Mouse (Mus musculus): ENCODE measurements around the gene Atp9a.
A peak's percentile ranks its signal among the peaks of the same experiment; 100 is the strongest.

The Atp9a gene

GRCm38 (mm10) chr2:168634881-168635280 lies 107.3 kb downstream of the Atp9a start:
- DNase-seq = no peak

DNA sequence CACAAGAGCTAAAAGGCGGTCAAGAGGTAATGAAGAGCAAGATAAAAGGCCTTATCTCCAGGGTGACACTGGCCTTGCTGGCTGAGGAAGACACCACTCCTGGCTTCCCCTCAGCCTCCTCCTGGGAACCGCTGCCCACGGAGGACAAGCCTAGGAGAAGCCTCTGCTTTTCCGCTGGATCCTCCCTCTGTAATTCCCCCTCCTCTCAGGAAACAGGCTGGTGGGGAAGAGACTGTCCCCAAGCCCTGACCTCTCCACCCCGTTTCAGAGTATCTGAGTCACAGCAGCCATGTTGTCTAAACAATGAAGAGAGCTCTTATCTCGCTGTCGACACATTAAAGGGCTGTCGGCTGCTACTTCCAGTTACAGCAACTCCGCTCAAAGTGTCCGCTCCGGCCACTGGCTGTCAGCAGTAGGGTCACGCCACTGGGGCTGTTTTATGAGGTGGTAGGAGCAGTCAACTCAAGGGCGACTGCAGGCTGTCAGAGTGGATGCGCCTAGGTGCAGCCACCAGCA lies 108.8 kb downstream of the Atp9a start:
- DNase-seq = no peak

- DNase-seq = no peak
These were observed 109.7 kb downstream of the Atp9a start for GRCm38 (mm10) chr2:168632543-168632942.

GRCm38 (mm10) chr2:168628787-168629186 lies 113.4 kb downstream of the Atp9a start:
- DNase-seq = peak; percentile 55 to 75

DNA sequence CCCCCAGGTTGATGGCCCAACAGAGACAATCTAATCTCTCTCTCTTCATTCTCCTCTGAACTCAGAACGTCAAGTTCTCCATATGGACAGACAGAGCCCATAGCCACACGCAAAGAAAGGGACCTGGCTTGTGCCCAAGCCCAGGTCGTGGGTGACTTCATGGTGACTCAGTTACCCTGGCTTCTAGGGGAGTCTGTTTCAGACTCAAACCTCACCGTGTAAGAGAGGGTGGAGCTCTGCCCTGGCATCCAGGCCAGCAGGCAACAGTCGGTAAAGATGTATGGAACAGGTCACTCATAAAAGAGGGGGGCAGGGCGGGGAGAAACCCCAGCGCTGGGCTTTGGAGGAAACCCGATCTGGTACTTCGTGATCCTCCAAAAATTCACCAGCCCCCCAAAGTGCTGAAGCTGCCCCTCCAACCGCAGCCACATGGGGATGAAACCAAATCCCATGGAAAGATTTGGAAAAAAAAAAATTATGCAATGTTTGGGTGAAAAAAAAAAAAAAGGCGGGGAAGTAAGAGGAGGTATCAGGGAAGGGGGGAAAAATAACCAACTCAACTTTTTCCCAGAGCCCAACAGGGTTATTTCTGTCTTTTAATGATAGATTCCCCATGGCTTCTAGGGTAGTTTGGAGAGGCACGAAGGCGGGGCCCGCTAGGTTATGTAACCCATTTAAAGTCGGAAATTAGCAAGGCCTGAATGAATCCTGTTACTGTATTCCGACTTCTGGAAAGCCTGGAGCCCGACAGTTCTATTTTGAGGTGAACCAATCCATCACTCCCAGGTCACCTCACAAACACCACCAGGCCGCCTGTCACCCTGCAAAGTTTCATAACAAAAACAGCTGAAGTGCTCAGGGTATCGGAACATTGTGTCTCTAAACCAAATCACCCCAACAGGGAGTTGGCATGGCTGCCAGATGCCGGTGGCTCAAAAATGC lies 114.1 kb downstream of the Atp9a start:
- peak in 1 of 2 experiments; percentile 14 for DNase-seq

DNA sequence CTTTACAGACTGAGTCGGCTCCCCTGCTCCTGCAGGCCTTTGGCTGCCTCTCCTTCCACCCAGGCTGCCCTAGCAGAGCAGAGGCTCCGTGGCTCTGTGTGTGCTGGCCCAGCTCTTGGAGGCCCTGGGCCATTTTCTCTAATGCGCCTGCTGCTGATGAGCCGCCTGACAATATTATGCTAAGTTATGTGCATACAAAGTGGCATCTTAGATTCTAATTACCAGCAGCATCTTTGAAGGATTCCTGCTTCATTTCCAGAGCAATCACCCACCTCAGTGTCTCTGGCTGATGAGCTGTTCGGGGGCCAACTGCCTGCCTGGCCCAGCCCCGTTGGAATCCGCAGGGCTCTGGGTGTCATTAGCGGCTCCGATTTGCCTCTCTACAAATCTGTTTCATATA lies 115.8 kb downstream of the Atp9a start:
- no peak for DNase-seq

DNA sequence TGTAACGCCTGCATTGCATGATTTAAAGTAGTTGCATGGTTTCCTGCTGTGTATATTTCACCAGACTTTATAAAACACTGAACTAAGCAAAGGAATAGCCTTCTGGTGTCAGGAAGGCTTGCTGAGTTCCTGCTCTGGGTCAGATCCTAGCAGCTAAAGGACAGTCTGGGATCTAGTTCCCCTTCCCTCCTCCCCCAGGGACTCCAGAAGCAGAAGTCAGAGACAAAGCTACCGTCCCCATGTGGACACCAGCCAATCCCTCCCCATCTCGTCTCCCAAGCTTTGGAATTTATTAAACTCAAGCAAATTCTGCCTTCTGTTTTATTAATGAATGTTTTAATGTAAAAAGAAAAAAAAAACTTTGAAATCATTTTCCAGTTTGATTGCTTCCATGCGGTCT lies 117.1 kb downstream of the Atp9a start:
- DNase-seq = no peak

- no peak for DNase-seq
These were observed 121.0 kb downstream of the Atp9a start for GRCm38 (mm10) chr2:168621111-168621802.

DNA sequence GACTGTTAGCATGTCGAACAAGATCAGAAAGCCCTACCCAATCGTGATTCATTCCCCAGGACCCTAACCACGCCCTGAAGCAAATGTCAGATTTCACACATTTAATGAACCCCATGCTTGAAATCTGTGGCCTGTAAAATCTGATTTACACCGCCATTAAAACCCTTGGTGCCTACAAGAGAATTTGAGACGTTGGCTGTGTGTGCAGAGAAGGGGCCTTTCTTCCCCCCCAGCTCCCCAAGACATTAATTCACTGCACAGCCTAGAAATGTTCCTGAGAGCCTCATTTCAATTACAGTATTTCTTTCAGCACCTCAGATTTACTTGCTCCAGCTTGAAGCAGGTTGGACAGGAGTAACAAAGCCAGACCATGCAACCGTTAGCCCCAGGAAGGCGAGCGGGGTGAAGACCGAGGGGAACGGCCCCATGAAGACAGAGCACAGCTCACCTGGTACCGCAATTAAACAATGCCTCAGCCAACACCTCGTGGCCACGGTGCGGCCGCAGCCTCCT lies 123.9 kb downstream of the Atp9a start:
- DNase-seq = no peak

DNA sequence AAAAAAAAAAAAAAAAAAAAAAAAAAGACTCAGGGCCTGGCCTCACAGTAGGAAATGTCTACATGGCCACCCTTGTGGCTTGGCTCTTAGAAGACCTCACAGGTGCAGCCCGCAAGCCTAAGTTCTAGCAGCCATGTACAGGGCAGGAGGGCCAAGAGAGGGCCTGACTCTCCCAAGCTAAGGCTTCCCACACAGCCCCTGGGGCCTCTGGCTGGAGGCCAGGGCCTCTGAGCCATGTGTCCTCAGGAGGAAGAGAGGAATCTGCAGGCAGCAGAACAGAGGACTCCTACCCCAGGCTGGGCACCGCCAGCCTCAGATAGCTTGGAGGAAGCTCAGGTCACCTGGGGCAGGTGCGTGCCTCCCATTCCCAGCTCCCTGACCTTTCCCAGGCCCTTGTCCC lies 127.0 kb downstream of the Atp9a start:
- no peak for DNase-seq

- DNase-seq = no peak
These were observed 127.9 kb downstream of the Atp9a start for GRCm38 (mm10) chr2:168614170-168614872.

GRCm38 (mm10) chr2:168613092-168613880 lies 128.9 kb downstream of the Atp9a start:
- no peak for DNase-seq

DNA sequence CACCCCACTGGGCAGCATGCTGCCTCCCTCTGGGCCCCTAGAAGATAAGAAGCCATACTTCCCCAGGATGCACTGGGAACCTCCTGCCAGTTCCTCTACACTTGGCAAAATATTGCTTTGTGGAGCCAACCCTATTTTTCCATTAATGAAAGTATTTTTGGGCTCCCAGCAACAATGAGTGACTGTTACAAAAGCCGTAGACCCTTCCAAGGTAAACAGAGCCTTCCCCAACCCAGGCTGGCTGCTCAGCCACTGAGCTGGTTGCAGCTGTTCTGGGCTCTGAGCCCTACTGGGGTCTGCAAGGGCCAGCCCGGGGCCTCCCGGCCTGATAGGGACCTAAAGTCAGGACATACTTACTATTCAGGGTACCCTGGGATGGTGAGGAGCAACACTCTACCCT lies 131.3 kb downstream of the Atp9a start:
- DNase-seq = no peak

GRCm38 (mm10) chr2:168609653-168610248 lies 132.5 kb downstream of the Atp9a start:
- no peak for DNase-seq

DNA sequence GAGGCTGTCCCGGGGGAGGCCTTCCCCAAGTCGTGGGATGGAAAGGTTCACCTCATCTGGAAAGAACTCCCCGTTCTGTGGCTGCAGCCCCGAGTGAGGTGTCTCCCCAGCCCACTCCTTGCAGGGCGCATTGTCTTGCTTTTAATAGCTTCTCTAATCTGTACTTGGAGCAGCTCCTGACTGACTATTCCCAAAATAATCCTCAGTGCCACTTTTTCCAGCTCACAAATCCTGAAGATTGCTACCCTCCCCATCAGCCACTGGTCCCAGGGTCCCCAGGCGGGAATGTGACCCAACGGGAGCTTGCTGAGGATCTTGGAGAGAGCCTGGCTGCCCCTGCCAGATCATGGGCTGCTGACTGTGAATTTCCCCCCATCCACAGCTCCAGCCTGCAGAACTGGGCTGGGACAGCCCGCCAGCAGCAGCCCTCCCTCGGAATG lies 134.1 kb downstream of the Atp9a start:
- DNase-seq = no peak

DNA sequence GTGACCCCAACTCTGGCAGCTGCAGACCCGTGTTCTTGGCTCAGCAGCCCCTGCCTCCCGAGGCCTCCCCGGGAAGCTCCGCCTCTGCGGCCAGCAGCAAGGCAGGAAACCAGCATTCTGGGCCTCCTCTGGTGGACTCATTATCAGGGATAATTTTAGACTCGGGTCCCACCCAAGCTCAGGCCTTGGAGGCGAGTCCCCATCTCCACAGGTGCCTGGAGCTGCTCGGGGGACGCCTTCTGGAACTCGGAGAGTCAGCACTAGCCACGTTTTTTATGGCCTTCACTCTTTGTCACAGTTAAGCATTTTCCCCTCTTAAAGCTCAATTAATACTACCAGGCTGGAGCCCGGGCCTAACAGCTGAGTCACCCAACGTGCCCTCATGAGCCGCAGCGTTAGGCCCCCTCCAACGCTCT lies 137.5 kb downstream of the Atp9a start:
- DNase-seq = no peak

- no peak for DNase-seq
These were observed 139.8 kb downstream of the Atp9a start for GRCm38 (mm10) chr2:168602387-168602741.

DNA sequence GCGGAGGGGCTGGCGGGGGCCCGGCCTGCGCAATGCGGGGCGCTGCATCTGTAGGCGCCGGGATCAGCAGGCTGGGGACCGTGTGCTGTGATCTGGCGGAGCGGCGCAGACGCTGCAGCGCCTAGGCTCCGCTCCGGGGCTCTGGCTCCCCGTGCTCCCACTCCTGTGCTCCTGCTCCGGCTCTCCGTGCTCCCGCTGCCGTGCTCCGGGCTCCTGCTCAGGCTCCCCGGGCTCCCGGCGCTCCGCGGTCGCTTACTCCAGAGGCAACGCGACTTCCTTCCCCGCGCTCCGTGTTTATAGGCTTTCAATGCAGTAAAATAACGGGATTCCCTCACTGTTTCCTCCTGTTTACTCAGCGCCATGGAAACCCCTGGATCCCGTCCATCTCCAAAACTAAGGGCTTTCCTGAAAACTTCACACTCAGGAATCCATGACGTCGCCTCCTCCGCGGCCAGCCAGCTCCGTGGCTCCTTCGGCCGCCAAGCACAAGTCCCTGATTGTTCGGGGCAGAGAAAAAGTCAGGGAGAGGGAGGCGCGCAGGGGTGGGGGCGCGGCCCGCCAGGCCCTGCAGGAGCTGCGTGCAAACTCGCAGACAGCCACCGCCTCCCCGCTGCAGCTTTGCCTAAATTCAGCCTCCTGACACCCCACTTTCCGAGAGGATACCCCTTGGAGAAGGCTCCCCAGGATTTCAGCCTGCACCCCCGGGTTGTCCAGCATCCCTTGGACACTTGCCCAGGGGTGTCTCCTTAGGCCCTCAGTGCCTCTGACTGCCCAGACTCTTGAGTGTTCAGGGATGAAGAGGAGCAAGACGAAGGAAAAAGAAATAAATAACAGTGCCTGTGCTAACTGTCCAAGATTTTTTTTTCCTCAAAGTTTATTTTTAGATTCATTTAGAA lies 140.5 kb downstream of the Atp9a start, which contains the start of gene Nfatc2:
Nfatc2 (minus strand) TSS at position 167 of the 896 bp plus-strand sequence.
- DNase-seq = peak; percentile 68 to 71

DNA sequence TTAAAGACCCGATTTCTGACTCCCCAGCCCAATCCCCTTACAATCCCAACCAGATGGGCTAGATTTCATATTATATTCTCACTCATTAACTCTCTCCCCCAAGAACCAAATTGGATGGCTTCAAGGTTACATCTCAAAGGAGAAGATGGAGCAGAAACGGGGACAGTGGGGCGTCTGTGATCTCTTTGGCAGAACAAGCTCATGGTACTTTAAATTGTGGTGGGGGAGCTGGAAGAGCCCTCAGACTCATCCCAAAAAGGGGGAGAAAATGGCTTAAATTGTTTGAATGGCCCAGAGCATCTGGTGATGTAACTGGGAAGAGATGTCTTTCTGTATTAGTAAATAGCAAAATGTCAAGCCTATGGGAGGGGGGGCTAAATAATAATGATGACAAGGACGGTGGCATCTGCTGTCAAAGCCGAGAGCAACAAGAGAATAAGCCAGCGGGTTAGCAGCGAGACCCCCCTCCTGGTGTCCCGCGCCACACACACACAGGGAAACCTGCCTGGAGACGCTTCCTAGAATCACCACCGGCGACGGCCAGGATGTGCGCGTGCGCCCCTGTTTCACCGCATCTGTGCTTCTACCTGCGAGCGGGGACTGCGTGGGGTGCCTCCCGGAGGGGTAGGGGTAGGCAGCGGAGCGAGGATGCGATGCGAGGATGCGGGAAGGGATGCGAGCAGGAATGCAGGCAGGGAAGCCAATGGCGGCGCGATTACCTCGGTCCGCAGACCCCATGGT lies 141.3 kb downstream of the Atp9a start:
- no peak for DNase-seq

DNA sequence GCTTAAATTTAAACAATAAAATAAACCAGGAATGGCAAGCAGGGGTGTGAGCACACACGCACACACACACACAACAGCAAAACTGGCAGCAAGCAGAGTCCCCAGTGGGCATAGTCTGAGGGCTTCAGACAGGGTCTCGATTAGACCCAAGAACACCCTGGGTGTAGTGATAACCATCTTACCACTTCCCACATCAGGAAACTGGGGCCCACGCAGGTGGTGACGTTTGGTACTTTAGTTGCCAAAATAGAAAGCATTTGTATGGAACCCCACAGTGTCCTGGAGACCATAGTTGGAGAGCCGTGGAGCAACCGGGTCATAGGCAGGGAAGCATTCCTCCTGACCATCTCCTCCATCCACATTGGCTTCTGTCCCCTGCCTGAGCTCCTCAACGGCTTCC lies 146.5 kb downstream of the Atp9a start:
- no peak for DNase-seq

Measured in kidney, adult 8-10 months (tissue).